Mouse (Mus musculus) erythroblast, embryonic 14.5 days (primary cell): Measurements from ENCODE around the gene Chst12.

Source experiments
- GATA1 ChIP-seq: IDR thresholded peaks from 2 replicates; pipeline ENCODE4 v1.6.1; 2012; ENCODE audit warnings: low read length, inconsistent platforms, mixed read lengths
- TAL1 ChIP-seq: IDR thresholded peaks from 3 replicates; pipeline ENCODE4 v1.6.1; 2012; ENCODE audit warnings: low read length, inconsistent platforms, mixed read lengths

GRCm38 (mm10) chr5:140526754-140527153, 21.4 kb downstream of the Chst12 start:
- TF ChIP-seq GATA1 (no peak), TAL1 (no peak)
